Mouse (Mus musculus) spleen, adult 2 months (tissue): ENCODE results near the gene Fam149a.

ENCODE experiments used
- CTCF ChIP-seq: fragments of 200-500 bp; IDR thresholded peaks from 2 replicates; pipeline ENCODE4 v1.5.1; 2011; ENCODE audit warnings: mild to moderate bottlenecking, inconsistent platforms; ENCODE audit not compliant: insufficient read depth, insufficient read length, insufficient replicate concordance; ENCODE audit errors: extremely low read depth
- POLR2A ChIP-seq: fragments of 200-500 bp; IDR thresholded peaks from 2 replicates; pipeline ENCODE4 v1.6.1; 2011; ENCODE audit warnings: low read depth, low read length, inconsistent platforms

DNA sequence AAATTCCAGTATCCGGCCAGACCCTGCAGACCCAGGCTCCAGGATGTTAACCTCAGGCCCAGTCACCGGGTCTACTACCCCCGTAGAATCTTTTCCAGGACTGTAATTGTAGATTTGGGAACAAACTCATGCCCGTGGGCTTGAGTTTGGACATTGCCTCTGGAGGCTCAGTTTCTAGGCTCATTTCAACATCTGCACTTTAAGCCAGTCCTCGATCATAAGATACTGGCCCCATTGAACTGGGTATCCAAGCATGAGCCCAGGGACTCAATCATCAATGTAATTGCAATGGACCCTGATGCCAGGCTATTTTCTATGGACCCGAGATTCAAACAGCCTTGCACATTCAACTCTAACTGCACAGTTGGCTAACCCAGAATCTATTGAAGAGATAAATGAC, 86.8 kb downstream of the Fam149a start:
- TF ChIP-seq POLR2A (no peak), CTCF (no peak)
